Mouse (Mus musculus) heart, adult 2 months (tissue): ENCODE data around the gene Nr1h4.

Experiments
- CTCF ChIP-seq: fragments of 200-600 bp; IDR thresholded peaks from 2 replicates; pipeline ENCODE4 v1.8.1; 2022; ENCODE audit warnings: antibody characterized with exemption, mild to moderate bottlenecking, moderate library complexity
- EP300 ChIP-seq: fragments of 200-500 bp; IDR thresholded peaks from 2 replicates; pipeline ENCODE4 v1.6.1; 2011; ENCODE audit warnings: low read depth, low read length, control low read depth; ENCODE audit not compliant: insufficient read depth
- POLR2A ChIP-seq: fragments of 200-500 bp; IDR thresholded peaks from 2 replicates; pipeline ENCODE4 v1.6.1; 2011; ENCODE audit warnings: mild to moderate bottlenecking, low read depth, low read length, control low read depth; ENCODE audit not compliant: insufficient read depth

- TF ChIP-seq POLR2A (no peak), CTCF (no peak), EP300 (no peak)
These were observed 13.6 kb upstream of the Nr1h4 start for GRCm38 (mm10) chr10:89546989-89547388.
